ENCODE assay signal across 15 mouse cellular contexts in the genomic region with DNA sequence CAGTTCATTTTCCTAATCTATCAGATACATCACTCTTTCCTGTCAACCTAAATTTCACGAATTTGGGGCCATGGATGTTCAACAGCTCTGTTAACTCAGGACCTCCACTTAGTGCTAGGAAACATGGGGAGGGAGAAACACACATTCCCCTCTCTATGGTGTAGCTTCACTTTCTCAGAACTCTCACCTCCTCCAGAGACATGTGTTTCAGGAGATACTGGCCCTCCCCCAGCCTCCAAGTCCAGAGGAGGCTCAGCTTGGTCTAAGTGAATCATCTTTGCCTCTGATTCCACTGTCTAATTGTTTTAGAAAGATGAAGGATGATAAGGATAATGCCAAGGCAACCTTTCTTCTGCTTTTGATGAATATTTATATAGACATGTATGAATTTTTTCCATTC.
DNase-seq lines count a peak whose midpoint lies in the region; ATAC-seq lines count a peak whose summit lies in the region.
"Had no signal": no experiment of that assay in that cellular context is flagged by ENCODE, and none has a peak within 500 bp of the region (broad histone marks: within the 10 kb centered on the region; RNA-seq: fewer than 3 reads in every experiment).

No protein-coding gene starts in this region.

- ATAC-seq in frontal cortex, adult (ENCODE audit: low TSS enrichment) = peak; percentile 76
- ATAC-seq: forebrain, embryonic 14.5 days had no signal

- no peak for DNase-seq in frontal cortex, postnatal 14 days (ENCODE audit: low spot score in 2 of 2)
- peak; percentile 53 to 62 for DNase-seq in left cerebral cortex, adult 18-20 months (ENCODE audit: low spot score in 2 of 2)
- DNase-seq in left cerebral cortex, adult 11 months (ENCODE audit: low spot score) = no peak
- peak; percentile 39 for DNase-seq in right cerebral cortex, postnatal 25 days
- no peak for DNase-seq in right cerebral cortex, postnatal 14 days
- DNase-seq in telencephalon, adult 2 months (ENCODE audit: low read depth, low spot score) = peak; percentile 61
- no peak for DNase-seq in embryo, embryonic 11 days
- DNase-seq: adrenal gland, postnatal 10 days; cerebellum, adult 11-12 months; cerebellum, adult 9-10 months; cerebellum, postnatal 25 days; gastrocnemius, postnatal 14 days; heart, postnatal 36 days had no signal

Comparison
In these comparisons a context has a peak if more than half of its experiments do, and no peak if none do; other contexts are left out.
1. DNase-seq: peak in left cerebral cortex, adult 18-20 months (2 of 2), right cerebral cortex, postnatal 25 days (single experiment) and telencephalon, adult 2 months (single experiment); none in frontal cortex, postnatal 14 days (0 of 2), left cerebral cortex, adult 11 months (single experiment), right cerebral cortex, postnatal 14 days (single experiment) and embryo, embryonic 11 days (single experiment).